Mouse (Mus musculus) midbrain, embryonic 10.5 days (tissue): ENCODE data around the gene Gpr68. TPM values are rescaled to one million over a fixed set of nuclear protein-coding genes. Genes with fewer than 3 reads are reported as not detected.
A peak's percentile ranks its signal among the peaks of the same experiment; 100 is the strongest.

Experiments
- DNase-seq: peaks from one replicate; pipeline ENCODE4 v3.0.0-alpha.2; 2017; ENCODE audit warnings: low spot score
- H3K27ac ChIP-seq: fragments of 300-500 bp; sonication (generic); replicated peaks from 2 replicates; pipeline ENCODE4 v1.5.1; 2016; ENCODE audit warnings: mild to moderate bottlenecking
- H3K27me3 ChIP-seq: fragments of 300-500 bp; sonication (generic); 2 replicates; pipeline ENCODE4 v1.6.1; 2016; ENCODE audit warnings: low read depth, mild to moderate bottlenecking; ENCODE audit not compliant: poor library complexity, severe bottlenecking
- H3K36me3 ChIP-seq: fragments of 300-500 bp; sonication (generic); 2 replicates; pipeline ENCODE4 v1.6.1; 2016; ENCODE audit warnings: mild to moderate bottlenecking, moderate library complexity
- H3K4me1 ChIP-seq: fragments of 300-500 bp; sonication (generic); 2 replicates; pipeline ENCODE4 v1.6.1; 2016
- H3K4me3 ChIP-seq: fragments of 300-500 bp; sonication (generic); 2 replicates; pipeline ENCODE4 v1.5.1; 2016; ENCODE audit warnings: mild to moderate bottlenecking, moderate library complexity
- H3K9me3 ChIP-seq: fragments of 300-500 bp; sonication (generic); replicated peaks from 2 replicates; pipeline ENCODE4 v1.6.1; 2016; ENCODE audit warnings: mild to moderate bottlenecking
- WGBS: fragments of 180-500 bp; shearing (Covaris S2); methylation state at CpG from one replicate; pipeline ENCODE4 v1.1.7; 2016; 5-methylcytosine and 5-hydroxymethylcytosine counted together
- polyA plus RNA-seq: library from polyadenylated mRNA; unstranded; fragments of >200 nt; fragmentation: Nextera tagmentation; extraction: Ambion mirVana; gene quantifications from 2 replicates; pipeline ENCODE4 v1.2.1, GENCODE M21; 2016

The Gpr68 gene
- polyA plus RNA-seq, 1 experiment from 2014 or later = 1.1 TPM

DNA sequence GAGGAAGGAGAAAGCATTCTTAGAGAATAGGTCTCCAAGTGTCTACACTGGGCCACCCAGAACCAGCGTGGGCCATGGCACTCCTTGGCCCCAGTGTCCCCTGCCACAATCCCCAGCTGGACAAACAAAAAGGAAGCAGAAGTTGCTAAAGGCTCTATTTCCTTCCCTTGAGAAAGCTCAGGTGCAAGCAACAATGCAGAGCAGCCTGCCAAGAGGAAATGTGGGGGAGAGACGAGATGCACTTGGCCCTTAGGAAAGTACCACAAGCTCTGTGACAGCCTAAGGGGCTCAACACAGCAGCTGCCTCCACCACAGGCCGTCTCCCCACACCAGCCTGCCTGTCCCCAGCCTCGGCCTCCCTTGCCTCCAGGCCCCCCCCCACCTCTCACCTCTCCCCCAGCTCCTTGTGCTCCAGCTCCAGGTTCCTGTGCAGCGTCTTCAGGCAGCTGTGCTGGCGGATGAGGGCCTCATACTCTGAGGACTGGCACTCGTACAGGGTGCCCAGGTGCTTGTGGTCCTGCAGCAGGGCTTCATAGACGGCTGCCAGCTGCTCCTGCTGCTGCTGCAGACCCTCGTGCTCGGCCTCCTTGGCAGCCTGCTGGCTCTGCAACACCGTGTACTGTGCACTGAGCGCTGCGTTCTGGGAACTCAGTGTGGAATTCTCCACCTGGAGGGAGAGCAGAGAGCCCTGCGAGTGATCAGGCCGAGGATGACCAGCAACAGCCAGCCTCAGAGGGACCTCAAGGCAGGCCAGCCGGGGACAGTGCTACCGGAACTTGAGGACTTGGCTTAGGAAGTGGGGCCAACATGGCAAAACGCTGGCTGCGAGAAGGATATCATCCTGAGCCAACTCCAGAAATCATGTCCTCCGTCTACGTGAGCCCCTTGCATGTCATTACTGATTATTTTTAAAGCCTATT, 29.7 kb upstream of the Gpr68 start:
- H3K4me1 ChIP-seq = peaks cover 5% of the 10 kb centered on the region
- no peak overlapping the region for H3K4me3 ChIP-seq
- DNase-seq = no peak
- no peak overlapping the region for H3K27ac ChIP-seq
- no peaks in the 10 kb centered on the region for H3K9me3 ChIP-seq
- WGBS = 89% methylated on average over 21 of the region's 21 CpGs
- peaks cover 99% of the 10 kb centered on the region for H3K36me3 ChIP-seq
- no peaks in the 10 kb centered on the region for H3K27me3 ChIP-seq

GRCm38 (mm10) chr12:100936737-100937136, 28.7 kb upstream of the Gpr68 start:
- Histone ChIP-seq H3K9me3 (no peaks in the 10 kb centered on the region), H3K4me1 (peaks cover 5% of the 10 kb centered on the region), H3K36me3 (peaks cover 100% of the 10 kb centered on the region), H3K27me3 (no peaks in the 10 kb centered on the region), H3K27ac (no peak overlapping the region), H3K4me3 (no peak overlapping the region)
- DNase-seq = no peak
- WGBS = 89% methylated on average over 4 of the region's 4 CpGs

- peak; percentile 73 for DNase-seq
- Histone ChIP-seq H3K36me3 (peaks cover 100% of the 10 kb centered on the region), H3K27me3 (no peaks in the 10 kb centered on the region), H3K4me3 (no peak overlapping the region), H3K27ac (no peak overlapping the region), H3K4me1 (peaks cover 5% of the 10 kb centered on the region), H3K9me3 (no peaks in the 10 kb centered on the region)
- 29% methylated on average over 2 of the region's 2 CpGs for WGBS
These were observed 28.1 kb upstream of the Gpr68 start for GRCm38 (mm10) chr12:100936116-100936515.

DNA sequence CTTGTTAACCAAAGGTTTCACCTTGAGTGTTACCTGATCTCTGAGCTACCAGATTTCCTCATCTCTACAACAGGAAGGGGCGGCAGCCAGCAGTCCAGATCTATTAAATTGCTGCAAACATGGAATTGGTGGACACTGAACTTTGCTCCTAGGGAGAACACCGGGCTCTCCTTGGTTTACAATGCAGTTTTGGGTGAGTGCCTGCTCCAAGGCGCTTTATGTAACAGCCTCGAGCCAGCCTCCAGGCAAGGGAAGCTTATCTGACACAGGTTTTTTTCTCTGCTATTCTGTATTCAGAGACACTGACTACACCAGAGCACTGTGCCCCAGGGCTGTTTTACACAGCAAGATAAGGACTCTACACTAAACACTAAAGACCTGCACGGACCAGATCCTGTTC, 26.8 kb upstream of the Gpr68 start:
- Histone ChIP-seq H3K4me3 (no peak overlapping the region), H3K4me1 (peaks cover 5% of the 10 kb centered on the region), H3K27me3 (no peaks in the 10 kb centered on the region), H3K36me3 (peaks cover 100% of the 10 kb centered on the region), H3K9me3 (no peaks in the 10 kb centered on the region), H3K27ac (no peak overlapping the region)
- 95% methylated on average over 5 of the region's 5 CpGs for WGBS
- DNase-seq = no peak

DNA sequence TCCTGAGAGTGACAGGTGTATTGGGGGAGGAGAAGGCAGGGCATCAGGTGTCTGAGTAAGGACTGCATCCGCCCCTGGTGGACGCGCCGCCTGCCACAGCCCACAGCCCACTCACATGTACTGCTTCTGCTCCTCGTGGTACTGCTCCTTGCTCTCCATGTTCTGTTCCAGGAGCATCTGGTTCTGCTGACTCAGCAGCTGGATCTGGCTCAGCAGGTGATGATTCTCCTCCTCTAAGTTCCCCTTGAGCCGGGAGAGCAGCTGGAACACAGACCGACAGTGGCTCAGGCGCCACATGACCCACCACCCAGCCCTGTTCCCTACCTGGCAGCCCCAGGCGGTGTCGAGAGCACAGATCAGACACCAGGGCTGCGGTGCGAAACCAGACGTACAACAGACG, 23.7 kb upstream of the Gpr68 start:
- WGBS = 96% methylated on average over 14 of the region's 14 CpGs
- Histone ChIP-seq H3K27ac (no peak overlapping the region), H3K9me3 (no peaks in the 10 kb centered on the region), H3K27me3 (no peaks in the 10 kb centered on the region), H3K36me3 (peaks cover 100% of the 10 kb centered on the region), H3K4me1 (no peaks in the 10 kb centered on the region), H3K4me3 (no peak overlapping the region)
- DNase-seq = no peak

DNA sequence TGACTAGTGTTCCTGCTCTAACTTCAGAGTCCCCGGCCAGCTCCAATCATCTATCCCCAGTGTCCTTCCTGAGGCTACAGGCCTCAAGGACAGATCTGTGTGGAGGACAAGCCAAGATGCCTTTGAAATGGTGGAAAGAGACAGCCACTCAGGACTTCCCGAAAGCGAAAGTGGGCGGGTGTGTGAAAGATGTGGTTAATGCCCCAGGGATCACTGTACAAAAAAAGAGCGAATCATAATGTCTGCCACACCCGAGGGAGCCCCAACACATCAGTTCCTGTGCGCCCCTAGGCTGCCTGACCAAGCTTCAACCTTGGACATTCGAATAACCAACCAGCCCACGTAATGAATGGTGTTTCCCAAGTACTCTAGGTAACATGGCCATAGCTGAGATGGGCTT, 20.3 kb upstream of the Gpr68 start:
- Histone ChIP-seq H3K27me3 (no peaks in the 10 kb centered on the region), H3K36me3 (peaks cover 95% of the 10 kb centered on the region), H3K4me1 (no peaks in the 10 kb centered on the region), H3K4me3 (no peak overlapping the region), H3K27ac (no peak overlapping the region), H3K9me3 (no peaks in the 10 kb centered on the region)
- DNase-seq = no peak
- WGBS = 96% methylated on average over 9 of the region's 9 CpGs

DNA sequence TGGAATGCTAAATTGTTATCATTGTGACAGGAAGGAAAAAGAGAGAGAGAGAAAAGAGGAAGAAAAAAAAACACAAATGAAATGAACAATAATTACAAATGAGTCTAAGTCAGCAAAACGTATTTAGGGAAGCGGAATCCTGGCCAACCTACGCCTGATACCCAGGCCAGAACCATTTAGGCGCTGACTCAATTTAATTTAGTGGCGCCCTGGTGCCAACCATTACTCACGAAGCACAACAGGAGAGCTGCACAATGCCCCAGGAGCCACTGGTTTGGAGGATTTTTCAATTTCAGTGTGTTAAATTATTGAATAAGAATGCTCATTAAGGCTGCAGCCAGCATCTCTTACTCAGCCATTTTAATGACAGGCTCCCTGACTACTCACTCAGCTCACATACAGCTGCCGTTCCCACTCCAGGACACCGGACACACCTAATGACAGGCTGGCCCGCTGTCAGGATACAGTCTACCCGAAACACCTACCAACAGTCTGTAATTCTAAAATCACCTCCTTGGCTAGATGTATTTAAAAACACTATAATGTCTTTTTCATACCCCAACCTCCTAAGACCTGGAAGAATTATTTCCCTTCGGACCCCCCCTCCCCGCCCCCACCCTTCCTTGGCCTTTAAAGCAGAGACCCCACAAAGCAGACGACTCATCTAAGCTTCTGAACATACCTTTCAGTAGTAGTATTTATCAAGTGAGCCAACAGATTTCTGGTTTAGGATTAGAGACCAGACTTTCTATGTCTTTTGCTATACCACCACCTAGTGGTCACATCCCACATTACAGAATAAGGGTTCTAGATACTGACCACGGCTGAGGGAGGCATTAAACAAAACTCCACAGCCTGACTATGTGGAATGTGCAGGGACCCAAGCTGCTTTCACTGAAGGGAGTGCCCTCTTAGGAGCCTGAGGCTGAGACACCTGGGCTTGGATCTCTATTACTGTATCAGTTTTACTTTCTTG, 17.9 kb upstream of the Gpr68 start:
- WGBS = 78% methylated on average over 14 of the region's 14 CpGs
- peak; percentile 30 for DNase-seq
- peaks cover 95% of the 10 kb centered on the region for H3K36me3 ChIP-seq
- no peaks in the 10 kb centered on the region for H3K27me3 ChIP-seq
- H3K27ac ChIP-seq = no peak overlapping the region
- H3K9me3 ChIP-seq = no peaks in the 10 kb centered on the region
- H3K4me1 ChIP-seq = no peaks in the 10 kb centered on the region
- H3K4me3 ChIP-seq = no peak overlapping the region

- peaks cover 95% of the 10 kb centered on the region for H3K36me3 ChIP-seq
- WGBS = 91% methylated on average over 15 of the region's 15 CpGs
These were observed 16.8 kb upstream of the Gpr68 start for GRCm38 (mm10) chr12:100924646-100925339.

DNA sequence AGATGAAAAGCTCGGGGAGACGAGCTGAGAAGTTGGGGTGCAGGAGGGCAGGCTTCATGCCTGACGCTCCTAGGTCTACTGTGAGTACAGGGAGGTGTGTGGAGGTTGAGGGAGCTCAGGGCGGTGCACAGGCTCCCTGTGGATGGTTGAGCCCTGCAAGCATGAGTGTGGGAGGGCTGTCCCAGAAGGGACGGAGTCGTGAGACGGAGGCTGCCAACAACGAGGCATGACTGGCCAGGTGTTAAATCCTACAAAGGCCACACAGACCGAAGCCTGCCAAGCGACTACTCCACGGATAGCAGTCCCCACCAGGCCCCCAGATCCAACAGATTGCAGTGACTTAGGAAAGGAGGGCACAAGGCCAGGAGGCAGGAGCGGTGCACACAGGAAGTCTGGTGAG, 2.7 kb upstream of the Gpr68 start:
- Histone ChIP-seq H3K27me3 (peaks cover 29% of the 10 kb centered on the region), H3K36me3 (peaks cover 55% of the 10 kb centered on the region), H3K4me1 (peaks cover 21% of the 10 kb centered on the region), H3K27ac (no peak overlapping the region), H3K9me3 (no peaks in the 10 kb centered on the region), H3K4me3 (no peak overlapping the region)
- DNase-seq = no peak
- WGBS = 89% methylated on average over 12 of the region's 12 CpGs

More at GRCm38 (mm10) chr12:100924646-100925339, 16.8 kb upstream of the Gpr68 start:
- H3K4me3 ChIP-seq = no peak overlapping the region
- no peak overlapping the region for H3K27ac ChIP-seq
- no peaks in the 10 kb centered on the region for H3K9me3 ChIP-seq
- no peak for DNase-seq
- H3K4me1 ChIP-seq = no peaks in the 10 kb centered on the region
- no peaks in the 10 kb centered on the region for H3K27me3 ChIP-seq

DNA sequence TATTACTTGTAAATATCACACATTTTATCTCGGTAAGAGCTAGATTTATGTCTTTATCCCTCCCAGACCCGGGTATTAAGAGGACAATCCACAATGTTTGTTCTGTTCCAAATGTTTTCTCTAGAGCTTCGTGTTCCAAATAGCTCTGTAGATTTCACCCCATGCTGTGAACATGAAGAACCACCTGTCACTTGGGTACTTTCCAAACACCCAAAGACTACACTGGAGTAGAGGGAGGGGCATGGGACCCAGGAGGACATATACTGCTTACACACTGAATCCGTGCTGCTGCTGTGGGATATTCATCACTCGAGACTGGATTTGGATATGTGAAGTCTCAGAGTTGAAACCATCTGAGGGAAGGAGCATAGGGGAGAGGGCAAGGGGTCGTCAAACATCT, 1.8 kb upstream of the Gpr68 start:
- peaks cover 21% of the 10 kb centered on the region for H3K4me1 ChIP-seq
- H3K27ac ChIP-seq = no peak overlapping the region
- no peaks in the 10 kb centered on the region for H3K9me3 ChIP-seq
- DNase-seq = no peak
- H3K4me3 ChIP-seq = no peak overlapping the region
- WGBS = 80% methylated on average over 6 of the region's 6 CpGs
- peaks cover 46% of the 10 kb centered on the region for H3K36me3 ChIP-seq
- H3K27me3 ChIP-seq = peaks cover 30% of the 10 kb centered on the region

- WGBS = 25% methylated on average over 10 of the region's 10 CpGs
- H3K4me3 ChIP-seq = peak overlapping the region; percentile 54
- DNase-seq = no peak
- no peak overlapping the region for H3K27ac ChIP-seq
- H3K4me1 ChIP-seq = peaks cover 21% of the 10 kb centered on the region
- H3K9me3 ChIP-seq = no peaks in the 10 kb centered on the region
- H3K36me3 ChIP-seq = peaks cover 33% of the 10 kb centered on the region
- peaks cover 34% of the 10 kb centered on the region for H3K27me3 ChIP-seq
These were observed 468 bp upstream of the Gpr68 start for GRCm38 (mm10) chr12:100908298-100909034.

GRCm38 (mm10) chr12:100906861-100907260, 1.1 kb downstream of the Gpr68 start:
- WGBS = 81% methylated on average over 5 of the region's 5 CpGs
- H3K27me3 ChIP-seq = peaks cover 41% of the 10 kb centered on the region
- no peak overlapping the region for H3K4me3 ChIP-seq
- no peak for DNase-seq
- H3K9me3 ChIP-seq = no peaks in the 10 kb centered on the region
- H3K4me1 ChIP-seq = peaks cover 14% of the 10 kb centered on the region
- peaks cover 16% of the 10 kb centered on the region for H3K36me3 ChIP-seq
- H3K27ac ChIP-seq = no peak overlapping the region
